Mouse (Mus musculus) hindbrain, embryonic 10.5 days (tissue): Measurements from ENCODE around the gene Tmem87b. TPM values are rescaled to one million over a fixed set of nuclear protein-coding genes. Genes with fewer than 3 reads are reported as not detected.

Experiments
- polyA plus RNA-seq: library from polyadenylated mRNA; unstranded; fragments of >200 nt; fragmentation: Nextera tagmentation; extraction: Ambion mirVana; gene quantifications from 2 replicates; pipeline ENCODE4 v1.2.1, GENCODE M21; 2016

The Tmem87b gene
- polyA plus RNA-seq, 1 experiment from 2014 or later = 23.6 TPM

Other genes starting within 250 kb of the Tmem87b start
- gene Spdye4c, start 226.9 kb upstream of the Tmem87b start, polyA plus RNA-seq = not detected in 2 replicates
- 68.2 and 76.2 TPM in 2 replicates for gene Anapc1, start 130.7 kb upstream of the Tmem87b start, polyA plus RNA-seq
- gene Mertk, start 119.2 kb upstream of the Tmem87b start, polyA plus RNA-seq = 3.4 and 4.4 TPM in 2 replicates
- gene Fbln7, start 44.9 kb downstream of the Tmem87b start, polyA plus RNA-seq = 2.8 and 3.1 TPM in 2 replicates
- 6.8 and 8.5 TPM in 2 replicates for gene Zc3h8, start 126.0 kb downstream of the Tmem87b start, polyA plus RNA-seq
- 1.4 and 2.2 TPM in 2 replicates for gene Zc3h6, start 149.3 kb downstream of the Tmem87b start, polyA plus RNA-seq
- 14.3 and 16.9 TPM in 2 replicates for gene Gm10762, start 149.6 kb downstream of the Tmem87b start, polyA plus RNA-seq
- gene Vinac1, start 230.1 kb downstream of the Tmem87b start, polyA plus RNA-seq = 0.10 and 0.14 TPM in 2 replicates
- 13.0 and 14.1 TPM in 2 replicates for gene Ttl, start 247.8 kb downstream of the Tmem87b start, polyA plus RNA-seq